Mouse (Mus musculus) thymus, adult 2 months (tissue): ENCODE results near the gene Msn.

Experiments
- CTCF ChIP-seq: fragments of 200-500 bp; IDR thresholded peaks from 2 replicates; pipeline ENCODE4 v1.5.1; 2012; ENCODE audit warnings: mild to moderate bottlenecking, control low read depth, low read length, moderate library complexity, borderline replicate concordance; ENCODE audit not compliant: control insufficient read depth, poor library complexity, insufficient read depth; ENCODE audit errors: extremely low read depth
- POLR2A ChIP-seq: fragments of 200-500 bp; IDR thresholded peaks from 2 replicates; pipeline ENCODE4 v1.6.1; 2012; ENCODE audit warnings: mild to moderate bottlenecking, low read length, control low read depth, moderate library complexity; ENCODE audit not compliant: control insufficient read depth, poor library complexity, insufficient read depth; ENCODE audit errors: extremely low read depth

GRCm38 (mm10) chrX:96148217-96148616 is 52.4 kb downstream of the Msn start:
- TF ChIP-seq CTCF: no peak
- no peak for TF ChIP-seq POLR2A
